Mouse (Mus musculus): ENCODE results near the gene Skap1.

Skap1 gene

GRCm38 (mm10) chr11:96463986-96464715 is at the start of gene Skap1:
Gene Skap1 (plus strand): TSS chr11:96464593.
- peak; percentile 86 for DNase-seq

GRCm38 (mm10) chr11:96421074-96421473 is 43.3 kb upstream of the Skap1 start:
- no peak for DNase-seq

DNA sequence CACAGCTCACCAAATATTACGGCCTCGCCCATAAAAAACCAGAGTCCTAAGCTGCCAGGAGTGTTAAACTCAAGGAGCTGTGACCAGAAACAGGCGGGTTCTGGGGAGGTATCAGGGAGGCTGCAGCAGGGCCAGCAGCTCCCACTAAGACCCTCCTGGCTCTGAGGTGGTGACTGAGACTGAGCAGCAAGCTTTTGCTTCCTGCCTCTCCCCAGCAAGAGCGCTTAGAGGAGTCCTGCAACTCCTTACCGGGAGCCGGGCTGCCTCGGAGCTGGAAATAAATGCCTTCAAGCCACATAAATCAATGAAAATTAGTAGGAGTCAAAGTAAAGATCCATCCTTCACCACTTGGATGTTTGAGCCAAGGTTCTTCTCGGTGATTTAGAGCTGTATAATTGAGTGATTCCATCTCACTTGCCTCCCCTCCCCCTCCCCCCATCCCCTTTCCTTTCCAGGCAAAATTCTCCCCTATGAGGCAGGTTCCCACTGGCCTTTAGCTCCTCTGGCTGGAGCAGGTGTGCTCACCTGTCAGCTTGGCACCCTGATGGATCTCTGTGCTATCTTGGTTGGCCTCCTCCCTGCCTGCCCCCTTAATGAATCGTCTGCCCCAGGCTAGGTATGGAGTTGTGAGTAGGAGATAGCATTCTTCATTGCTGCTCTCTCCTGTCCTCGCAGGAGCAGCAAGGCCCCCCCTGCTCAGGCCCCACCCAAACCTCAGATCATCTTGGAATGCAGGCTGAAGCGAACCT is 42.7 kb upstream of the Skap1 start:
- DNase-seq = no peak

GRCm38 (mm10) chr11:96425193-96425592 is 39.2 kb upstream of the Skap1 start:
- no peak for DNase-seq

- DNase-seq = no peak
Measured at GRCm38 (mm10) chr11:96426191-96426590, 38.2 kb upstream of the Skap1 start.

GRCm38 (mm10) chr11:96426805-96427204 is 37.6 kb upstream of the Skap1 start:
- no peak for DNase-seq

DNA sequence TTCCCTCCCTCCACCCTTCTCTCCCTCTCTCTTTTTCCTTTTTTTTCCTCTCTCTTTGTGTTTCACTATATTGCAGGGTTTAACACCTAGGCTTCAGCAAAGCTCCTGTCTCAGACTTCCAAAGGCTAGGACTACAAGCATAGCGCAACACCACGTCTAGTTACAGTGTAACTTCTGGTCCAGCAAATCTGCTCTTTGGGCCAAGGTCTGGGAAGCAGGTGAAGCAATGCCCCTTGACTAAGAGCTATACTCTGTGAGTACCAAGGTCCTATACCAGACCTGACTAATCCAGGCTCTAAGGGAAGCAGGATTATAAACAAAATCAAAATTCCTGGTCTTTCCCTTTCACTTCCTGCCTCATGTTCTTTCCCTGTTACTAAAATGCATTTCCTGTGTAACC is 35.3 kb upstream of the Skap1 start:
- no peak for DNase-seq

- no peak for DNase-seq
Measured at GRCm38 (mm10) chr11:96429891-96430290, 34.5 kb upstream of the Skap1 start.

GRCm38 (mm10) chr11:96431871-96432270 is 32.5 kb upstream of the Skap1 start:
- DNase-seq = no peak

DNA sequence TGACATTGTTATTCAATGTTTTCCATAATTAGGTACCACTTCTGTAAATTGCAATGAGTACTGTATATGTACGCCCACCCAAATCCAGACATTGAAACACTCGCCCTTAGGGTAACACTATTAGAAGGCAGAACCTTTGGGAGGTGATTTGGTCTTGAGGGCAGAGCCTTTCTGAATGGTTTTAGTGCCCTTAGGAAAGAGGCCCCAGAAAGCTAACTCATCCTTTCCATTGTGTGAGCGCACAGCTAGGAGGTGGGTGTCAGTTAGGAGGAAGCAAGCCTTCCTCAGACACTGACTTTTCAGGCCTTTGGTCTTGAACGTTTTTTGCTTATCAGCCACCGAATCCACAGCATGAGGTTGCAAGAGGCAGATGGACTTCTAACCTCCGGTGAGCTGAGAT is 29.5 kb upstream of the Skap1 start:
- DNase-seq = no peak

DNA sequence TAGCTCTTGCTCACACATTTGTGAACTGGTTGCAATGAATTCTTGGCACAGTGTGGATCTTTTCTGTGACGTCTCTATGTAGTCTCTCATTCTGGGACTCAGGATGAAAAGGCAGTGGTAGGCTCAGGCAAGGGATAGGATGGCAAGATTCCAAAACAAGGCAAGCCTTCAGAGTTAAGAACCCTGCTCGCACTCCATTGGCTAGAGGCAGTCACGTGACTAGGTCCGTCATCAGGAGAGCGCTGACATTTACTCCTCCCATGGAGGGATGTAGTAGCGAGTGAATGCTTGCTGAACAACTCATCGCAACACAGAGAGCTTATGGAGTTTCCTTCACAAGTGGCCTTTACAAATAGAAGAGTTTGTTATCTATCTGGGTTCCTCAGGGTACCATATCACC is 27.9 kb upstream of the Skap1 start:
- DNase-seq = no peak

DNA sequence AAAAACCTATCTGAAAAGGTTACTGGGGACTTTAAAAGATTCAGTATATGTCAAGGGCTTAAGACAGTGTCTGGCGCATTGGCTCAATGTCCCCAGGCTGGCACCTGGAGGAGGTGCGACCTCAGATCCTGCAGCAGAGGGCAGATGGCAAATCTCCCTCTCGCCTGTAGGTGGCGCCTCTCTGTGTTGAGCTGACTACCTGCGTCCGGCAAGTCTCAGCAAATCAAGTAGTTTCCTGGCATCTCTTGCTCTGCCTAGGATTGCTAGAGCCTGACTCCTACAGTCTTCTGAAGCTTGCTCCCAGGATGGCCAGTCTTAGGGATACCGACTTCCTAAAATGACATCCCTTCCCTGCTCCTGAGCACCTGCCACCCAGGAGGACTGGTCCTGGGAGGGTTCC is 25.6 kb upstream of the Skap1 start:
- peak; percentile 90 for DNase-seq

- peak; percentile 76 for DNase-seq
Measured at GRCm38 (mm10) chr11:96441546-96442185, 22.7 kb upstream of the Skap1 start.

DNA sequence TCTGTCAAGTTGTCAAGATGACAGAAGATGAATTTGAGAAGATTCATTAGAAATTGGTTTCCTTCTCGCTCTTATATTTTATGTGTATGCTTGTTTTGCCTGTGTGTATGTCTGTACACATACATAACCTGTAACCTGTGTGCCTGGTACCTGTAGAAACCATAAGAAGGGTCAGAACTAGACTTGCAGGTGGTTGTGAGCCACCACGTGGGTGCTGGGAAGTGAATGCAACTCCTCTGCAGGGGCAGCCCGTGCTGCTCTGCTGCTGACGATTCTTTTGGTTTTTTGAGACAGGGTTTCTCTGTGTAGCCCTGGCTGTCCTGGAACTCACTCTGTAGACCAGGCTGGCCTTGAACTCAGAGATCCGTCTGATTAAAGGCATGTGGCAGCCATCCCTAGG is 21.9 kb upstream of the Skap1 start:
- peak; percentile 63 for DNase-seq

DNA sequence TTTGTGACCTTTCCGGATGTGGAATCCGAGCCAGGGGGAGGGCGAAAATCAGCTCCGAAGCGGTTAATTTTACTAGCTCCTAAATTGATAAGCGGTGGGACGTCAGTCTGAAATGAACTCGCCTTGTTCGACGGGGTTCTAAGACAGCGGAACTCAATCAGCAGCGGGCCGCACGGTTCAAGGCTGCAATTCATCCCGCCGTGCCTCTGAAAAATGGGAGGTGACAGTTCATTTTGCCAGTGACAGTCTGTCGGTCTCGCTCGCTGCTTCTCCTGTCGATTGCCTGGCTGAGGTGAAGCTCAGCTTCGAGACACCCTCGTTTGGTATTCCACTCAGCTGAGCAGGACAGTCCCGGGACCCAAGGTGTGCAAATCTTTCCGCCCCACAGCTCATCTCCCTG is 16.5 kb upstream of the Skap1 start:
- no peak for DNase-seq

GRCm38 (mm10) chr11:96455111-96455510 is 9.3 kb upstream of the Skap1 start:
- peak; percentile 65 for DNase-seq

GRCm38 (mm10) chr11:96455699-96456326 is 8.6 kb upstream of the Skap1 start:
- DNase-seq = no peak

GRCm38 (mm10) chr11:96456508-96457305 is 7.7 kb upstream of the Skap1 start:
- no peak for DNase-seq

GRCm38 (mm10) chr11:96461766-96462165 is 2.6 kb upstream of the Skap1 start:
- DNase-seq = no peak

- DNase-seq = no peak
Measured at GRCm38 (mm10) chr11:96462191-96462752, 2.1 kb upstream of the Skap1 start.

GRCm38 (mm10) chr11:96464716-96465060 is 295 bp downstream of the Skap1 start:
- no peak for DNase-seq

DNA sequence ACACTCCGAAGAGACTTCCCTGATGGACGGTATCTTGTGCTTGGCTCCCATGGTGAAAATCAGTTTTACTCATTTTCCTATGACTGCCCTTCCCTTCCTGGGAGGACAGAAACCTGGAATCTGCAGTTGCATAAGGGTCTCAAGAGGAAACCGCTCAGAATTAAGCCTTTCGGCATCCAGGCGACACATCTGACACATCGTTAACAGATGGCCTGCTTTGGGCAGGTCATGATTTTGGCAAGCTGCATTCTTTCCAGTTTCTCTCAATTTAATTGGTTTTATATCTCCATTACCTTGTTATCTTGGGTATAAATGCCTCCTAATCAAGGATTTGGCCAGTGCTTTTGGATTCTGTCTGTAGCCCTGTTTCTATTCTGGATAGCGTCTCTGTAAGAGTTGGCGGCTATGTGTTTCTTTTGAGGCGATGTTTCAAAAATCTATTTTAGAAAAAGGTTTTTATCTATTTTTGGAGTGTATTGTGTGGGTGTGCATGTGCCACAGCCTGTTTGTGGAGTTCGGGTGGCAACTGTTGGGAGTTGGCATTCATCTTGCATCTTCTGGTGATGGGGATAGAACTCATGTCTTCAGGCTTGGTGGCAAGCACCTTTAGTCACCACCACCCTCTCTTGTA is 1.1 kb downstream of the Skap1 start:
- peak; percentile 31 for DNase-seq
